ENCODE assay signal across 8 mouse cellular contexts in the genomic region with DNA sequence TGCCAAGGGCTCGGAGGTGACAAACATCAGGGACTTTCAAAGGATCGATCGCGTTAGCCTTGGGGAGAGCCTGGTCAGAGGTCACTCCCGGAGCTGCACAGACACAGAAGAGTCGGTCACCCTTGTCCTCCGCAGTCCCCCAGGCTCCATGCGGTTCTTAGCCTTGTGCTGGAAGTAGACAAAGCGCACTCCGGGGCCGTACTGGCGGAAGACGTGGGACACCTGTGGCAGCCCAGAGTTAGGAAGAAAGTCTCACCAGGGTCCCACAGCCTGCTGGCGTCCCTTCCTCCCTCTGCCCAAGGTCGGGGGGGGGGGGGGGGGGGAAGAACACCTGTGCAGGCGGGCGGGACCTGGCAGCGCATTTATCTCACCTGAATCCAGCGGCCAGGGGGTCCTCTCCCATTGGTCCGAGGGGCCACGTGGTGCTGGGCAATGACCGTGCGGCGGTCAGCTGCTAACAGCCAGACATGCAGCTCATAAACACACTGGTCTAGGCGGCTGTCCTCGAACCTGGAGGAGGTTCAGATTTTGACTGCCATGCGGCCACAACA. TPM values are rescaled to one million over a fixed set of nuclear protein-coding genes. Genes with fewer than 3 reads are reported as not detected.
DNase-seq lines count a peak whose midpoint lies in the region; ATAC-seq and TF ChIP-seq lines count a peak whose summit lies in the region.

No protein-coding gene starts in this region.

- TF ChIP-seq CTCF in kidney, adult 2 months (conservative IDR thresholded peaks at IDR 0.05; ENCODE audit: insufficient read depth, insufficient read length, low read depth, low read length): no peak

- peak; percentile 60 for DNase-seq in embryo, embryonic 10.5 days (ENCODE audit: low spot score)
- peak; percentile 65 for DNase-seq in kidney, adult 2 months
- DNase-seq in midbrain, embryonic 10.5 days (ENCODE audit: low spot score): peak; percentile 64
- no peak for DNase-seq in spleen, postnatal 36 days (ENCODE audit: low spot score in 2 of 2)
- no peak for DNase-seq in urinary bladder, postnatal 25 days (ENCODE audit: low spot score)
- DNase-seq in gastrocnemius, postnatal 10 days: no peak
- DNase-seq in ovary, postnatal 36 days (ENCODE audit: low spot score): no peak

- no peak for ATAC-seq in embryonic facial prominence, embryonic 12.5 days (ENCODE audit: insufficient number of reproducible peaks, insufficient read depth, low FRiP score, low TSS enrichment)

- H3K27me3 ChIP-seq in embryonic facial prominence, embryonic 12.5 days: peaks cover 50% of the 10 kb centered on the region
- no peaks in the 10 kb centered on the region for H3K27me3 ChIP-seq in kidney, adult 2 months (replicated peaks; ENCODE audit: control insufficient read depth, insufficient read depth, low read length)
- peaks cover 53% of the 10 kb centered on the region for H3K27me3 ChIP-seq in midbrain, embryonic 10.5 days (ENCODE audit: low read depth, poor library complexity, severe bottlenecking)

- H3K27ac ChIP-seq in embryonic facial prominence, embryonic 12.5 days: no peak overlapping the region
- peak overlapping the region; percentile 39; the same call in 1 of the 2 replicates for H3K27ac ChIP-seq in kidney, adult 2 months (ENCODE audit: insufficient read depth, low read depth, low read length)
- H3K27ac ChIP-seq in midbrain, embryonic 10.5 days (replicated peaks): peak overlapping the region; percentile 81

- H3K36me3 ChIP-seq in embryonic facial prominence, embryonic 12.5 days: no peaks in the 10 kb centered on the region
- H3K36me3 ChIP-seq in kidney, adult 2 months (ENCODE audit: control insufficient read depth, insufficient read depth, low read length): no peaks in the 10 kb centered on the region
- no peaks in the 10 kb centered on the region for H3K36me3 ChIP-seq in midbrain, embryonic 10.5 days

- H3K9ac ChIP-seq in embryonic facial prominence, embryonic 12.5 days: no peak overlapping the region

- WGBS in embryonic facial prominence, embryonic 12.5 days: 3% methylated on average over 27 of the region's 27 CpGs
- 9% methylated on average over 25 of the region's 27 CpGs for WGBS in kidney, adult 2 months
- WGBS in midbrain, embryonic 10.5 days: 2% methylated on average over 27 of the region's 27 CpGs

- peaks cover 15% of the 10 kb centered on the region for H3K4me1 ChIP-seq in embryonic facial prominence, embryonic 12.5 days
- H3K4me1 ChIP-seq in kidney, adult 2 months (ENCODE audit: control insufficient read depth, insufficient read depth, low read length): no peaks in the 10 kb centered on the region
- H3K4me1 ChIP-seq in midbrain, embryonic 10.5 days: peaks cover 40% of the 10 kb centered on the region

- H3K4me3 ChIP-seq in embryonic facial prominence, embryonic 12.5 days: peak overlapping the region; percentile 2; the same call in 1 of the 2 replicates
- H3K4me3 ChIP-seq in kidney, adult 2 months (ENCODE audit: insufficient read depth, low read depth, low read length): peak overlapping the region; percentile 14; the same call in 1 of the 2 replicates
- peak overlapping the region; percentile 52 for H3K4me3 ChIP-seq in midbrain, embryonic 10.5 days

- H3K9me3 ChIP-seq in embryonic facial prominence, embryonic 12.5 days: no peaks in the 10 kb centered on the region
- H3K9me3 ChIP-seq in midbrain, embryonic 10.5 days (replicated peaks): 0 out of 2 replicates have a peak, but pooled peaks cover 3% of the 10 kb centered on the region

- H3K4me2 ChIP-seq in embryonic facial prominence, embryonic 12.5 days (replicated peaks): peak overlapping the region; percentile 35

- TF ChIP-seq POLR2A in kidney, adult 2 months (IDR thresholded peaks at IDR 0.05; ENCODE audit: low read depth, low read length): no peak

RNA-seq across cellular contexts. Expression of gene Nccrp1, which starts 2.9 kb away (rescaled TPM):
- not detected in 2 replicates for polyA plus RNA-seq in embryonic facial prominence, embryonic 12.5 days (2016; fragmentation: Nextera tagmentation; extraction: Ambion mirVana)
- polyA plus RNA-seq in kidney, adult 2 months (2012; rRNA removed): 57.2 and 85.4 TPM in 2 replicates
- polyA plus RNA-seq in midbrain, embryonic 10.5 days (2016; fragmentation: Nextera tagmentation; extraction: Ambion mirVana): 0.14 and 0.20 TPM in 2 replicates
- total RNA-seq in gastrocnemius, postnatal 10 days (2021): not detected

RNA-seq across cellular contexts. Expression of gene Sycn, which starts 3.4 kb away (rescaled TPM):
- not detected in 2 replicates for polyA plus RNA-seq in embryonic facial prominence, embryonic 12.5 days (2016; fragmentation: Nextera tagmentation; extraction: Ambion mirVana)
- 12.4 and 13.3 TPM in 2 replicates for polyA plus RNA-seq in kidney, adult 2 months (2012; rRNA removed)
- polyA plus RNA-seq in midbrain, embryonic 10.5 days (2016; fragmentation: Nextera tagmentation; extraction: Ambion mirVana): not detected in 2 replicates
- not detected for total RNA-seq in gastrocnemius, postnatal 10 days (2021)

RNA-seq across cellular contexts. Expression of gene Ifnl3, which starts 21.5 kb away (rescaled TPM):
- polyA plus RNA-seq in embryonic facial prominence, embryonic 12.5 days (2016; fragmentation: Nextera tagmentation; extraction: Ambion mirVana): not detected in 2 replicates
- polyA plus RNA-seq in kidney, adult 2 months (2012; rRNA removed): not detected in 2 replicates
- not detected in 2 replicates for polyA plus RNA-seq in midbrain, embryonic 10.5 days (2016; fragmentation: Nextera tagmentation; extraction: Ambion mirVana)
- total RNA-seq in gastrocnemius, postnatal 10 days (2021): not detected

RNA-seq across cellular contexts. Expression of gene Ifnl2, which starts 33.9 kb away (rescaled TPM):
- polyA plus RNA-seq in embryonic facial prominence, embryonic 12.5 days (2016; fragmentation: Nextera tagmentation; extraction: Ambion mirVana): not detected in 2 replicates
- not detected in 2 replicates for polyA plus RNA-seq in kidney, adult 2 months (2012; rRNA removed)
- polyA plus RNA-seq in midbrain, embryonic 10.5 days (2016; fragmentation: Nextera tagmentation; extraction: Ambion mirVana): not detected in 2 replicates
- total RNA-seq in gastrocnemius, postnatal 10 days (2021): not detected

RNA-seq across cellular contexts. Expression of gene Samd4b, which starts 53.8 kb away (rescaled TPM):
- polyA plus RNA-seq in embryonic facial prominence, embryonic 12.5 days (2016; fragmentation: Nextera tagmentation; extraction: Ambion mirVana): 36.6 and 36.8 TPM in 2 replicates
- polyA plus RNA-seq in kidney, adult 2 months (2012; rRNA removed): 67.0 and 79.0 TPM in 2 replicates
- 29.2 and 30.5 TPM in 2 replicates for polyA plus RNA-seq in midbrain, embryonic 10.5 days (2016; fragmentation: Nextera tagmentation; extraction: Ambion mirVana)
- 10 to 100 TPM; 24.7 to 27.5 TPM for total RNA-seq in gastrocnemius, postnatal 10 days (2021)

Comparison
In these comparisons a context has a peak if more than half of its experiments do, and no peak if none do; other contexts are left out.
1. DNase-seq: peak in embryo, embryonic 10.5 days (single experiment), kidney, adult 2 months (single experiment) and midbrain, embryonic 10.5 days (single experiment); none in spleen, postnatal 36 days (0 of 2), urinary bladder, postnatal 25 days (single experiment), gastrocnemius, postnatal 10 days (single experiment) and ovary, postnatal 36 days (single experiment).
2. H3K4me3 ChIP-seq: peak in every context shown above with its lines; median percentile 52 in midbrain, embryonic 10.5 days; 14 in kidney, adult 2 months; 2 in embryonic facial prominence, embryonic 12.5 days.
3. RNA of gene Nccrp1, which starts 2.9 kb away (polyA plus RNA-seq): 57.2 to 85.4 TPM in kidney, adult 2 months; 0.14 to 0.20 TPM in midbrain, embryonic 10.5 days and not detected in embryonic facial prominence, embryonic 12.5 days; every median in the first group is over 10 times any median in the second.
4. RNA of gene Sycn, which starts 3.4 kb away (polyA plus RNA-seq): 12.4 to 13.3 TPM in kidney, adult 2 months; not detected in embryonic facial prominence, embryonic 12.5 days and not detected in midbrain, embryonic 10.5 days; every median in the first group is over 10 times any median in the second.